Mouse (Mus musculus) hindbrain, postnatal 0 days (tissue): ENCODE data around the gene Snrpe. TPM values are rescaled to one million over a fixed set of nuclear protein-coding genes. Genes with fewer than 3 reads are reported as not detected.

ENCODE experiments used
- ATAC-seq: fragments of 200-750 bp; cut with Nextera tagmentation; 2 replicates; pipeline ENCODE4 v1.8.0; 2017; ENCODE audit warnings: mild to moderate bottlenecking, moderate TSS enrichment, moderate library complexity
- DNase-seq: peaks from one replicate; pipeline ENCODE4 v3.0.0-alpha.2; 2015; ENCODE audit warnings: low spot score
- H3K27ac ChIP-seq: fragments of 300-500 bp; sonication (generic); 2 replicates; pipeline ENCODE4 v1.5.1; 2014; ENCODE audit warnings: mild to moderate bottlenecking
- H3K27me3 ChIP-seq: fragments of 300-500 bp; sonication (generic); 2 replicates; pipeline ENCODE4 v1.6.1; 2014; ENCODE audit warnings: low read length, mixed read lengths; ENCODE audit not compliant: insufficient read depth
- H3K36me3 ChIP-seq: fragments of 300-500 bp; sonication (generic); 2 replicates; pipeline ENCODE4 v1.6.1; 2014; ENCODE audit warnings: low read length, mixed read lengths; ENCODE audit not compliant: insufficient read depth
- H3K4me1 ChIP-seq: fragments of 300-500 bp; sonication (generic); 2 replicates; pipeline ENCODE4 v1.6.1; 2014; ENCODE audit warnings: antibody characterized with exemption, low read length, mixed read lengths; ENCODE audit not compliant: insufficient read depth
- H3K4me2 ChIP-seq: fragments of 300-500 bp; sonication (generic); 2 replicates; pipeline ENCODE4 v1.6.1; 2014; ENCODE audit warnings: low read depth, mild to moderate bottlenecking, low read length, moderate library complexity, mixed read lengths
- H3K4me3 ChIP-seq: fragments of 300-500 bp; sonication (generic); 2 replicates; pipeline ENCODE4 v1.5.1; 2014; ENCODE audit warnings: low read length
- H3K9ac ChIP-seq: fragments of 300-500 bp; sonication (generic); replicated peaks from 2 replicates; pipeline ENCODE4 v1.6.1; 2014; ENCODE audit warnings: mild to moderate bottlenecking, low read length, moderate library complexity, mixed read lengths
- H3K9me3 ChIP-seq: fragments of 300-500 bp; sonication (generic); 2 replicates; pipeline ENCODE4 v1.6.1; 2016; ENCODE audit warnings: low read length, mixed read lengths
- CTCF ChIP-seq: IDR thresholded peaks from 2 replicates; pipeline ENCODE4 v1.5.1; 2016; ENCODE audit warnings: antibody characterized with exemption, control low read depth, low read depth
- WGBS: fragments of 180-500 bp; shearing (Covaris S2); extraction: QIAGEN DNeasy Blood & Tissue Kit; methylation state at CpG from one replicate; pipeline ENCODE4 v1.1.7; 2014; 5-methylcytosine and 5-hydroxymethylcytosine counted together
- polyA plus RNA-seq: library from polyadenylated mRNA; unstranded; fragments of >200 nt; fragmentation: Nextera tagmentation; extraction: Ambion mirVana; gene quantifications from 2 replicates; pipeline ENCODE4 v1.2.1, GENCODE M21; 2015
- total RNA-seq: library from RNA; depleted of rRNA; stranded (reverse); fragments of >200 nt; gene quantifications from 2 replicates; pipeline ENCODE4 v1.2.3, GENCODE M21; 2014; rRNA removed

Snrpe gene
- 106 and 109 TPM in 2 replicates for total RNA-seq
- polyA plus RNA-seq: 415 and 427 TPM in 2 replicates

DNA sequence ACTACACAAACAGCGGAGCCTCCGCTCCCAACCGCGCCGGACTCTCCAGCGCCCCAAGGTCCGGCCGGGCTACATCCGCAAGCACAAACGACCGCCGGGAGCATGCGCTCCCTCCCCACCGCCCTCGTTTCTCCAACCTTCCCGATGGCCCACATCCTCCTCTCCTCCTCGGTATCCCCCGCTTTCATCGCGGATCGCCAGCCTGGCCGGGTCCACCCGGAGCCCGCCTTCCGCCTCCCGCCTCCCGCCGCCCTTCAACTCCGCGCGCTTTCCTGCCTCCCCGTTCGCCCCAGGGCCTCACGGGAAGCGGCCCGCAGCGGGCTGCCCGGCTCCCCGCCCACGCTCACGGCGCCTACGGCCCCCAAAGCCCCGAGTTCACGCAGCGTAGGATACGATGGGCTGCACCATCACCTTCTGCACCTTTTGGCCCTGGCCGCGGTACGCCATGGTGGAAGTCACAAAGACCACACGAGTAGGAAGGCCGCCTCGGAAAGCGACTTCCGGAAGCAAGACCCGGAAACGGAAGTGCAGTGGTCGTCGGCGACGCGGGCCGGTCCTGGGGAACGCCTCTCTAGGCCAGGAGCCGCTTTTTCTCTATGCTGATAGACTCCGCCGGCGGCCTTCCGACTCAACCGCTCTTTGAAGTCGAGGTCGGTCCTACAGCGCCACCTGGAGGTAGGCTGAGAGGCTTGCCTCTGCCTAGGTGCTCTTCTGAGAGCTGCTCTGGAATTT, at the start of gene Snrpe:
Snrpe (minus strand) TSS at position 521 of the 732 bp plus-strand sequence.
- peak within 1 kb of the TSS; percentile 95 for H3K4me3 ChIP-seq
- DNase-seq: peak; percentile 100

GRCm38 (mm10) chr1:133658878-133659277, 48.8 kb upstream of the Snrpe start:
- no peak overlapping the region for H3K9ac ChIP-seq
- H3K4me2 ChIP-seq: no peak overlapping the region
- TF ChIP-seq CTCF: no peak
- no peak overlapping the region for H3K4me3 ChIP-seq
- H3K36me3 ChIP-seq: peaks cover 10% of the 10 kb centered on the region; the same call in 1 of the 2 replicates
- WGBS: 77% methylated on average over 3 of the region's 3 CpGs
- no peak for DNase-seq
- no peaks in the 10 kb centered on the region for H3K27me3 ChIP-seq
- H3K4me1 ChIP-seq: peaks cover 16% of the 10 kb centered on the region
- no peaks in the 10 kb centered on the region for H3K9me3 ChIP-seq
- H3K27ac ChIP-seq: no peak overlapping the region
- ATAC-seq: no peak

More for the DNA sequence above, at the start of gene Snrpe:
- Histone ChIP-seq H3K9ac (peak within 1 kb of the TSS; percentile 88), H3K36me3 (peaks cover 22% of the 10 kb centered on the region; the same call in 1 of the 2 replicates), H3K27me3 (no peaks in the 10 kb centered on the region), H3K4me1 (no peaks in the 10 kb centered on the region), H3K27ac (peak within 1 kb of the TSS; percentile 94), H3K4me2 (peak within 1 kb of the TSS; percentile 77), H3K9me3 (no peaks in the 10 kb centered on the region)
- WGBS: under 1% methylated on average over 73 of the region's 73 CpGs
- peak; percentile 97 for ATAC-seq
- TF ChIP-seq CTCF: peak; percentile 98

DNA sequence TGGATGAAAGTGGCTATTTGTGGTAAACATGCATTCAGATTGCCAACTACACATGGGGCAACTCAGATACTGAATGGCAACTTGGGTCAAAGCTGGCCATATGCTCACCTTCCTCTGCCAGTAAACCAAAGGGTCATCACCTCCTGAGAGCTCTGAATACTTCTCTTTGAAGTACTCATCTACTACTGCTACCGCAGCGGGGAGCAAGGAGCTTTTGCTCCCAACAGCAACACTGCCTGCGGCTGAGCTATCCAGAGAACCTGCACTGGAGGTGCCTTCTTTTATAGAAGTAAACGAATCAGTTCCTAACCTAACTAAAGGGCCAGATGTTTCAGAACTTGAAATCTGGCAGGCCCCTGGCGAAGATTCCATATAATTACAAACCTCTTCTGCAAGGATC, 46.7 kb upstream of the Snrpe start:
- no peak for DNase-seq
- peaks cover 10% of the 10 kb centered on the region; the same call in 1 of the 2 replicates for H3K36me3 ChIP-seq
- ATAC-seq: no peak
- no peak overlapping the region for H3K4me2 ChIP-seq
- H3K9me3 ChIP-seq: no peaks in the 10 kb centered on the region
- no peak for TF ChIP-seq CTCF
- peaks cover 16% of the 10 kb centered on the region for H3K4me1 ChIP-seq
- no peak overlapping the region for H3K27ac ChIP-seq
- H3K9ac ChIP-seq: no peak overlapping the region
- H3K4me3 ChIP-seq: no peak overlapping the region
- H3K27me3 ChIP-seq: no peaks in the 10 kb centered on the region
- WGBS: 62% methylated on average over 5 of the region's 5 CpGs

DNA sequence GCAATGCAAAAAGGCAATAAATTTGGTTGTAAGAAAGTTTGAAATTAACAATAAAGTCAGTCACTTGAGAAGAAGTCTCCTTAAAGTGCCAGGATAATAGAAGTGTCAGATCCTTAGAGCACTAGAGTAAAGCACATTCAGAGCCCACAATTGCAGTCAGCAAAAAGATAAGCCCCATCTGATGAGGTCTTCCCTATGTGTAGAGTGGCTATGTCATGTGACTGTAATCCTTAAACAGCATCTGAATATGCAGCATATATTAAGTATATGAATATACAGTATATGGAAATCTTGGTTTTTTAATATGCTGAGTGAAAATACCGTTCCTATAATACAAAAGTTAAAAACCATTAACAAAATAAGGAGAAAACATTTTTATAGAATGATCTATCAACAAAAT, 42.9 kb upstream of the Snrpe start:
- H3K36me3 ChIP-seq: peaks cover 10% of the 10 kb centered on the region; the same call in 1 of the 2 replicates
- H3K4me2 ChIP-seq: no peak overlapping the region
- no peaks in the 10 kb centered on the region for H3K9me3 ChIP-seq
- ATAC-seq: no peak
- H3K27ac ChIP-seq: no peak overlapping the region
- H3K27me3 ChIP-seq: no peaks in the 10 kb centered on the region
- H3K4me3 ChIP-seq: no peak overlapping the region
- DNase-seq: no peak
- no peak for TF ChIP-seq CTCF
- H3K9ac ChIP-seq: no peak overlapping the region
- H3K4me1 ChIP-seq: peaks cover 9% of the 10 kb centered on the region; the same call in 1 of the 2 replicates
- WGBS: 94% methylated on average over 1 of the region's 1 CpGs

- no peak overlapping the region for H3K4me3 ChIP-seq
- H3K27ac ChIP-seq: no peak overlapping the region
- ATAC-seq (no peak), DNase-seq (no peak)
- H3K9me3 ChIP-seq: no peaks in the 10 kb centered on the region
- TF ChIP-seq CTCF: no peak
- H3K9ac ChIP-seq: no peak overlapping the region
- WGBS: 94% methylated on average over 7 of the region's 7 CpGs
- H3K4me2 ChIP-seq: no peak overlapping the region
- no peaks in the 10 kb centered on the region for H3K4me1 ChIP-seq
- H3K27me3 ChIP-seq: no peaks in the 10 kb centered on the region
- H3K36me3 ChIP-seq: peaks cover 7% of the 10 kb centered on the region; the same call in 1 of the 2 replicates
Observed at GRCm38 (mm10) chr1:133650288-133651055, 40.4 kb upstream of the Snrpe start.

DNA sequence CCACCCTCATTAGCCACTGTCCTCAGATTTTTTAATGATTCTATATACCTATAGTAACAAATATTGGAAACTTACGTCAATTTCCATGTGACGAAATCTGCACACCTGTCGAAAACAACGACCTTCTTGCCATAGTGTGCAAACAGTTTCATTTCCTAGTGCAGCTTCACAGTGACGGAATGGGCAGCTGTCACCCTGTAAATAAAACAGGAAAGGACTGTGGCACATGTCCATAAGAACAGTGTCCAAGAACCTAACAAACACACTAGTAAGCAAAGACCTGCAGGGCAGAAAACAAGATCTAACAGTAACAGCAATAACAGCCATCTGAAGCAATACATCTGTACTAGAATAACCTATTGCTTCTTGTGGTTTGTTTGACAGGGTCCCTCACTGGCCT, 35.6 kb upstream of the Snrpe start:
- peaks cover 39% of the 10 kb centered on the region for H3K36me3 ChIP-seq
- no peaks in the 10 kb centered on the region for H3K4me1 ChIP-seq
- no peak overlapping the region for H3K4me3 ChIP-seq
- DNase-seq: no peak
- no peaks in the 10 kb centered on the region for H3K9me3 ChIP-seq
- no peak overlapping the region for H3K27ac ChIP-seq
- no peak overlapping the region for H3K4me2 ChIP-seq
- WGBS: 95% methylated on average over 5 of the region's 5 CpGs
- H3K27me3 ChIP-seq: no peaks in the 10 kb centered on the region
- no peak for TF ChIP-seq CTCF
- ATAC-seq: no peak
- no peak overlapping the region for H3K9ac ChIP-seq
